Mouse (Mus musculus) Patski (cell line): Measurements from ENCODE around the gene Pla2g7. TPM values are rescaled to one million over a fixed set of nuclear protein-coding genes. Genes with fewer than 3 reads are reported as not detected.
"Not testable (repeated sequence)": the region's sequence is repeated elsewhere in the genome, so short reads cannot be mapped to it uniquely, and the experiment has no call there.

Source experiments
- ATAC-seq: fragments of 100-300 bp; one replicate; pipeline ENCODE4 v1.8.0; 2021
- CTCF ChIA-PET: fragments of 350-600 bp; sonication (Branson Sonifier 250); formaldehyde crosslinking; loops from one replicate; lab custom pipeline; 2022; ENCODE audit warnings: inconsistent platforms; lab: Charles Lee
- POLR2A ChIA-PET: fragments of 350-600 bp; sonication (Branson Sonifier 250); formaldehyde crosslinking; loops from one replicate; lab custom pipeline; 2022; ENCODE audit warnings: antibody characterized with exemption, inconsistent platforms; lab: Charles Lee
- DNase-seq: peaks from one replicate; pipeline ENCODE4 v3.0.0-alpha.2; 2011; ENCODE audit warnings: low read depth, low spot score
- H3K27me3 ChIP-seq: fragments of 371-371 bp; one replicate; pipeline ENCODE4 v1.5.1; 2021
- CTCF ChIP-seq: fragments of 100-300 bp; IDR thresholded peaks from one replicate; pipeline ENCODE4 v1.5.1; 2021
- in situ Hi-C: fragments of 300-500 bp; cut with MboI; formaldehyde crosslinking; loops from 3 replicates; pipeline ENCODE4 v1.11.1; 2018; ENCODE audit warnings: low pct_unique_long_range_greater_than_20kb, mixed read lengths
- polyA plus RNA-seq: library from polyadenylated mRNA; unstranded; gene quantifications from one replicate; pipeline ENCODE4 v1.2.3, GENCODE M21; 2021

The Pla2g7 gene
- 9.0 TPM for polyA plus RNA-seq

DNA sequence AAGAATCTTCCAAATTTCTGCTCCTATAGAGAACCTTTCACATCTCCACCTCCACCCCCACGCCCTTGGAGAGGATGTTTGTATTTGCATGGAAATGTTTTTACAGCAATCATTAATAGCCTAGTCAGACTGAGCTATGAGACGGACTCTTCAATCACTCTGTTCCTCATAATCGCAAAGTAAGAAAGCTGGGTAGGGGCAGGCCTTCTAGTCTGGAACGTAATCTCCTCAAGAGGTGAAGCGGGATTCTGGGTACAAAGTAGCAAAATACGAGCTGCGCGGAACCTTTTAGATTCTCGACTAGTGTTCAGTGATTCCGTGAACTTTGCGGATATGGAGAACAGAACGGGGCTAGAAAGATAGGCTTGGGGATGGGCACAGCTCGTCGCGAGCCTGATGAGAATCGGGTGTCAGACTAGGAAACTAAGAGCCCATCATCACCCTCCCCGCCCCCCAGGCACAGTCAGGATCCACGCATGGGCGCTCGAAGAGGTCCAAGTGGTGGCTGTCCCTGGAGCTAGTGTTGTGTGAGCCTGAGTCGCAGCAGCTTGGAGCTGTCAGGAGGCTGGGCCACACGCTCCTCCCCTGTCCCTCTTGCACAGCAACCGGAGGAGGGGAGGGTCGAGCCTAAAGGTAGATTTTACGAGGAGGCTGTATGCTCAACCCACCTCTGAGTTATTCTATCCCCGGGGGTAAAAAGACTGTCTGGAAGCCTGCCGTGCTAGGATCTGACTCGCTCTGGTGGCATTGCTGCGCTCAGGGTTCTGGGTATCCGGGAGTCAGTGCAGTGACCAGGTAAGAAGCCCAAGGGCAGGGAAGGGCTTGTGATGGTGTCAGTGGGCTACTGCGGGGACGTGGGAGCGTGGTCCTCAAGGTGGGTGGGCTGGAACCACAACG lies at the start of gene Pla2g7:
Gene Pla2g7, plus strand, starts transcription at position 107 of the 897 bp plus-strand sequence.
- ChIA-PET POLR2A (interaction anchor here (1.2 kb wide), 1 partner anchor 10 kb away, joined by 3 read pairs; no protein-coding TSS in a partner anchor), CTCF (interaction anchor here (0.8 to 1.8 kb wide), 6 partner anchors 9 to 49 kb away, joined by 3 to 4 read pairs (median 4); no protein-coding TSS in a partner anchor)
- DNase-seq (no peak), ATAC-seq (peak; percentile 66)
- TF ChIP-seq CTCF = no peak
- in situ Hi-C loops = no loop called here
- no peaks in the 10 kb centered on the region for H3K27me3 ChIP-seq

DNA sequence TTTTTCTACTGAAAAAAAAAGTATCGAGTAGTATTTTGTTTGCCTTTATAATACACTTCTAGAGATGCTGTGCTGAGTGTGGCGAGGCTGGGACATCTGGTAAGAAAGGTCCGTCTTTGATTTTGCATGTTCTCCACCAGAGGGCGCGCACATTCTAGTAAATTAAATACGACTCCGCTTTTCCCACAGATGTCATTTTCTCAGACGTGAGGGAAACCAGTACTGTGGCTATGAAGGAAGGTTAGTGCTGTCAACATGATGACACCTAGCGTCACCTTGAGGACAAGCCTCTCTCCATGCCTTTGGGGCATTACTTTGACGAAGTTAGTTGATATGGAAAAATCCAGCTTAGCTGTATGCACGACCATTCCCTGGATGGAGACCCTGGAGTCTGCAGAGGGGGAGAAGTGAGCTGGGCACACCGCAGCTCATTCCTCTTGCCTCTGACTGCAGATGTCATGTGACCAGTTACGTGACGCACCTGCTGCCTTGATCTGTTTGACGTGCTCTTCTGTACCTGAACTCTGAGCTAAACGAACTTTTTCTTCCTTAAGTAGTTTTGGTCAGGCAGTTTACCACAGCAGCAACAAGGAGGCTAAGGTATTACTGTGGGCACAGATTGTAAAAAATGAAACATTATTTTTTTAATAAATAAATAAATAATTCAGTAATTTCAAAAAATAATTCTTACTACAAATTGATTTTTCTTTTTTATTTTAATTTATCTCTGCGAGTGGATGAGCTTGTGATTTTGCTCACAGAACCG lies 49.1 kb upstream of the Pla2g7 start:
- H3K27me3 ChIP-seq = no peaks in the 10 kb centered on the region
- ATAC-seq = no peak
- DNase-seq = no peak
- TF ChIP-seq CTCF = peak; percentile 91
- CTCF ChIA-PET = interaction anchor here (0.9 to 3.8 kb wide), 15 partner anchors 15 to 192 kb away, joined by 3 to 32 read pairs (median 4); partner anchors contain the start of gene Pla2g7
- in situ Hi-C loops = loop anchor here (5.0 kb wide), 1 partner anchor 88 kb away; no protein-coding TSS in a partner anchor
- POLR2A ChIA-PET = interaction anchor here (1.2 kb wide), 1 partner anchor 92 kb away, joined by 3 read pairs; no protein-coding TSS in a partner anchor

DNA sequence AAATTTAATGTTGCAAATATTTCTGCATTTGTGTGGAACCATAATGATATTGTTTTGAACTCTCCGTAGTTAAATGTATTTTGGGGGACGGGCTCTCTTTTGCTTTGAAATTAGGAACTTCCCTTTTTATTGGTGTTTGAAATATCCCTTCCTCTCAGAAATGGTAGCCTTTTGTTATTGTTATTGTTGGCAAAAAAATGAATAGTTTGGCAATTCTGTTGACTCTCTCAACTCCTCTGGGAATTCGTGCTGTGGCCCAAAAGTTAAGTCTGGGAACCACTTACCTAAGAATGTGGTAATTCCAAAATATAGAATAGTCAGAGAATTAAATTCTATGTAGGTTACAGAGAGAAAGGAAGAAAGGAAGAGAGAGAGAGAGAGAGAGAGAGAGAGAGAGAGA lies 47.7 kb upstream of the Pla2g7 start:
- H3K27me3 ChIP-seq = no peaks in the 10 kb centered on the region
- ChIA-PET CTCF (interaction anchor here (3.8 kb wide), 1 partner anchor 87 kb away, joined by 32 read pairs; no protein-coding TSS in a partner anchor), POLR2A (no interaction called here)
- DNase-seq (no peak), ATAC-seq (no peak)
- in situ Hi-C loops = no loop called here
- no peak for TF ChIP-seq CTCF

DNA sequence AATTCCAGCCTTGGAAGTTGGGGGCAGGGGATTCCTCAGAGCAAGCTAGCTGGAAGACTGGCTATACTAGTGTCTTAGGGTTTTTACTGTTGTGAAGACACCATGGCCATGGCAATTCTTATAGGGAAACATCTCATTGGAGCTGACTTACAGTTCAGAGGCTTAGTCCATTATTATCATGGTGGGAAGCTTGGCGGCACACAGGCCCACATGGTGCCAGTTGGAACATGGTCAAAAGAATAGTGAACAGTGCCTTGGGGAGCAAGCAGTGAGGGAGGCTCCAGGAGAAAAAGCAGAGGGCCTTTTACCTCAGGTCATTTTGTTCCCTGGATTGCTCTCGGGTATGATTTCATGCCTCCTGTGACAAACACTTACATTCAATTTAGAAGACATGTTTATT lies 37.4 kb upstream of the Pla2g7 start:
- ATAC-seq (no peak), DNase-seq (no peak)
- ChIA-PET POLR2A (interaction anchor here (0.6 kb wide), 1 partner anchor 456 kb away, joined by 3 read pairs; no protein-coding TSS in a partner anchor), CTCF (no interaction called here)
- in situ Hi-C loops = loop anchor here (10.0 kb wide), 1 partner anchor 64 kb away; no protein-coding TSS in a partner anchor
- no peak for TF ChIP-seq CTCF
- no peaks in the 10 kb centered on the region for H3K27me3 ChIP-seq

DNA sequence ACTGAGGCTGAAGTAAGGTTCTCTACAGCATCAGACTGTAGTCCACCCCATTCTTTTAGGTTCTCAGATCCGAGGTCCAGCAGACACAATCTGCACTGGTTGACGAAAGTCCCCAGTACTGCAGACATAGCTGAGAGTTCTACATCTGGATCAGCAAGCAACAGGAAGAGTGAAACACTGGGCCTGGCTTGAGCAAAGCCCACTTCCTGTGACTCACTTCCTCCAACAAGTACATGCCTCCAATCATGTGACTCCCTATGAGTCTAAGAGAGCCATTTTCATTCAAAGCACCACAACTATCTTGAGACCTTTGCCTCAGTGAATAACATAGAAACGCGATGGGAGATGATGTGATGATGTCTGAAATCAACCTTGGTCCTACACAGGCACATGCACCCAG lies 36.7 kb upstream of the Pla2g7 start:
- CTCF ChIA-PET = no interaction called here

DNA sequence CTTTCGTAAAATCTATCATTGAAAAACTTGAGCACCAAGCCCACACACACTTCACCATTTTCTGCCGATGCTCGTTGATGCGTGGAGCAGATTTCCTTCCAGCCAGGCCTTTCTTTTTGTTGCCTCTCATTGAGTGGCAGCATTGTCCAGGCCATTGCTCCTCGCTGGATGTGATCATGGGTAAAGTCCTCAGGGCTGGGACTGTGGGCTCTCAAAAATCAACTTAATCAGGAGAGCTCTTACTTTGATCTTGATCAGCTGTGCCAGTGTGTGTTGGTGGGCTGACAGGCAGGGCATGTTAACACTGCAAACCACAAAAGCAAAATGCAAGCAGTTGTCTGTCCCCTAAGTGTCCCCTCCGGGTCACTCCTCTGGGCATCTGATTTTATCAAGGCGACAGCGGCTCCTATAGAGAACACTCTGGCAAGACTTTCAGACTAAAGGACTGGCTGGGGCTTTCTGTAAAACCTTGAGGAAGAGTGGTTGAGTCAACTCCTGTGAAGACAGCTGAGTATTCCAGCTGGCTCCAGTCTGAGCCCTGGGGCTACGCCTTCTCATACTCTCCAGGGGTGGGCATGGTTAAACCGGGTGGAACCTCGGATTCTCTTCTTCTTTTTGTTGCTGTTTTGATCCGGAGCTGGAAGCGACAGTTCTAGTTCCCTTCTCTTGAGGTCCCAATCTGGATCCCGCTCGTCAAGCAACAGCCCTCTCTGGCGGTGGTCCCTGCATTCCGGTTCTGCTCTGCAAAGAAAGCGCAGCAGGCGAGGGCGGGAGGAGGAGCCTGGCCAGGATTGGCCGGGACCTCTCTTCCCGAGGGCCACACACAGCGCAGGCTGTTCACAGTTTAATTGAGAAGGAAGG lies 33.3 kb upstream of the Pla2g7 start:
- in situ Hi-C loops = loop anchor here (10.0 kb wide), 1 partner anchor 60 kb away; no protein-coding TSS in a partner anchor
- DNase-seq = no peak
- ATAC-seq = no peak
- POLR2A ChIA-PET = no interaction called here
- no peaks in the 10 kb centered on the region for H3K27me3 ChIP-seq
- CTCF ChIA-PET = interaction anchor here (0.8 kb wide), 1 partner anchor 72 kb away, joined by 3 read pairs; no protein-coding TSS in a partner anchor
- no peak for TF ChIP-seq CTCF

More for the DNA sequence above, 36.7 kb upstream of the Pla2g7 start:
- POLR2A ChIA-PET = interaction anchor here (0.6 kb wide), 1 partner anchor 457 kb away, joined by 3 read pairs; no protein-coding TSS in a partner anchor
- no peak for TF ChIP-seq CTCF
- H3K27me3 ChIP-seq = no peaks in the 10 kb centered on the region
- in situ Hi-C loops = loop anchor here (10.0 kb wide), 1 partner anchor 64 kb away; no protein-coding TSS in a partner anchor
- ATAC-seq (no peak), DNase-seq (no peak)

DNA sequence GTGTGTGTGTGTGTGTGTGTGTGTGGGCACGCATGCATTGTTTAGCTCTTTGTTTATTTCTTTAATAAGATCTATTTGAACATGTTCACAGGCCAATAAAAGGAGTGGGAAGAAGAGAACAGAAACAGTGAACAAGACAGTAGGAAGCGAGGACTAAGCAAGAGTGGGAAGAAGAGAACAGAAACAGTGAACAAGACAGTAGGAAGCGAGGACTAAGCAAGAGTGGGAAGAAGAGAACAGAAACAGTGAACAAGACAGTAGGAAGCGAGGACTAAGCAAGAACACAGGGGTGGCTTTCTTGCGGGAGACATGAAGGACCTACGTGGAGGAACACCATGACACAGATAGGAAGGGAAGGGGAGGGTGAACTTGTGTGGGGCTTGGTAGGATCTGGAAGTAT lies 31.1 kb upstream of the Pla2g7 start:
- CTCF ChIA-PET, DNase-seq, POLR2A ChIA-PET, ATAC-seq, H3K27me3 ChIP-seq: not testable (repeated sequence)
- in situ Hi-C loops = loop anchor here (10.0 kb wide), 1 partner anchor 58 kb away; no protein-coding TSS in a partner anchor

DNA sequence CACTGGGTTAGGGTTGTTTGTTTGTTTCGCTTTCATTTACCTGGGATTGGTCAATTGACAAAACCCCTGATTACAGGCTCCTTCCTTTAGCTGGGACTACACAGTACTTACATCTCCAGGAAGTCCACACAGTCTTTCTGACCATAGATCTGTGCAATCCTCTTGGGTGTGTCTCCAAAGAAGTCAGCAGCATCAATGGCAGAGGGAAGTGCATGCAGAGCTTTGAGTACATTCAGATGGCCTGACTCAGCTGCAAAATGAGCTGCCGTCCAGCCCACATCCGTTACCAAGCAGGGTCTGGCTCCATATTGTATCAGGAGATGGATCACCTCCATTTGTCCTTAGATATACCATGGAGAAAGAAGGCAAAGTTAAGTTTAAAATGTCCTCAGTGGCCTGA lies 29.1 kb upstream of the Pla2g7 start:
- CTCF ChIA-PET = interaction anchor here (0.8 to 1.3 kb wide), 3 partner anchors 15 to 19 kb away, joined by 3 to 4 read pairs (median 3); no protein-coding TSS in a partner anchor
- ATAC-seq = no peak
- POLR2A ChIA-PET = no interaction called here
- DNase-seq = no peak
- no peak for TF ChIP-seq CTCF
- in situ Hi-C loops = loop anchor here (10.0 kb wide), 1 partner anchor 56 kb away; no protein-coding TSS in a partner anchor
- no peaks in the 10 kb centered on the region for H3K27me3 ChIP-seq

DNA sequence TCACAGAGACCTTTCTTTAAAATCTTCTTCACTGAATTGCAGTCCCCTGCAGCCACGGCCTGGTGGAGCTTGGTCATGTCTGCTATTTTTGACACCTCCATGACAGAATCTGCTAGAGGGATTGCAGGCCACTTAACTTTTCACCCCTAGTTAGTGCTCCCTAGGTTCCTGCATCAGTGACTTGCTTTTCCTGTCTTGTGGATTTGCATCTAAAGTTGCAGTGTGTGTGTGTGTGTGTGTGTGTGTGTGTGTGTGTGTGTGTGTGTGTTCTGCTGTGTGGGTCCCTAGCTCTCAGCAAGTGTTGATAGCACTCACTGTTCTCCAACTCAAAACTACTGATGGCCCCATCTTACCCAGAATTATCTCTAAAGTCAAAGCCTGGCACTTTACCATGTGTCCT lies 24.4 kb upstream of the Pla2g7 start, which contains the start of gene Ankrd66:
Gene Ankrd66, minus strand, starts transcription at position 101 of the 400 bp plus-strand sequence.
- ATAC-seq = no peak
- CTCF ChIA-PET = no interaction called here
- DNase-seq = no peak
- in situ Hi-C loops = no loop called here
- TF ChIP-seq CTCF = no peak
- POLR2A ChIA-PET = no interaction called here
- no peaks in the 10 kb centered on the region for H3K27me3 ChIP-seq
